Mouse (Mus musculus) ES-Bruce4 (cell line): ENCODE data around the gene Olfr1414. TPM values are rescaled to one million over a fixed set of nuclear protein-coding genes. Genes with fewer than 3 reads are reported as not detected.

Source experiments
- H3K27ac ChIP-seq: 2 replicates; pipeline ENCODE4 v1.5.1; 2012; ENCODE audit warnings: low read length, inconsistent platforms; ENCODE audit not compliant: insufficient read depth
- H3K27me3 ChIP-seq: 2 replicates; pipeline ENCODE4 v1.6.1; 2012; ENCODE audit warnings: mild to moderate bottlenecking, low read length, inconsistent platforms; ENCODE audit not compliant: control insufficient read depth, poor library complexity, insufficient read depth, severe bottlenecking
- H3K36me3 ChIP-seq: 2 replicates; pipeline ENCODE4 v1.6.1; 2012; ENCODE audit warnings: inconsistent platforms, mild to moderate bottlenecking, low read length, moderate library complexity; ENCODE audit not compliant: control insufficient read depth, poor library complexity, insufficient read depth, severe bottlenecking
- H3K4me1 ChIP-seq: one replicate; pipeline ENCODE4 v1.8.1; 2011; ENCODE audit warnings: low read length; ENCODE audit not compliant: control insufficient read depth, insufficient read depth
- H3K4me3 ChIP-seq: 2 replicates; pipeline ENCODE4 v1.5.1; 2011; ENCODE audit warnings: low read depth, mild to moderate bottlenecking, low read length
- H3K9ac ChIP-seq: 2 replicates; pipeline ENCODE4 v1.6.1; 2012; ENCODE audit warnings: low read depth, mild to moderate bottlenecking, inconsistent platforms; ENCODE audit not compliant: poor library complexity, severe bottlenecking
- H3K9me3 ChIP-seq: replicated peaks from 2 replicates; pipeline ENCODE4 v1.6.1; 2012; ENCODE audit warnings: mild to moderate bottlenecking, low read length, inconsistent platforms; ENCODE audit not compliant: control insufficient read depth, poor library complexity, insufficient read depth, severe bottlenecking
- CTCF ChIP-seq: IDR thresholded peaks from one replicate; pipeline ENCODE4 v1.8.1; 2011; ENCODE audit warnings: low read depth, low read length
- EP300 ChIP-seq: IDR thresholded peaks from 2 replicates; pipeline ENCODE4 v1.6.1; 2011; ENCODE audit warnings: low read depth, low read length; ENCODE audit not compliant: insufficient read depth
- POLR2A ChIP-seq: IDR thresholded peaks from one replicate; pipeline ENCODE4 v1.8.1; 2011; ENCODE audit warnings: low read length; ENCODE audit not compliant: insufficient read depth
- polyA plus RNA-seq: library from polyadenylated mRNA; stranded (reverse); fragments of >200 nt; gene quantifications from 2 replicates; pipeline ENCODE4 v1.2.4, GENCODE M21; 2011; ENCODE audit warnings: low read depth; ENCODE audit not compliant: missing spikeins, insufficient read depth, insufficient read length

Gene Olfr1414
- polyA plus RNA-seq, 1 experiment, result not detected

- Histone ChIP-seq H3K9me3 (no peaks in the 10 kb centered on the region), H3K27ac (no peak overlapping the region), H3K9ac (no peak overlapping the region), H3K27me3 (no peaks in the 10 kb centered on the region), H3K36me3 (peaks cover 29% of the 10 kb centered on the region), H3K4me3 (no peak overlapping the region), H3K4me1 (no peaks in the 10 kb centered on the region)
- TF ChIP-seq POLR2A (no peak), CTCF (no peak), EP300 (no peak)
These were observed 49.6 kb downstream of the Olfr1414 start for GRCm38 (mm10) chr1:92468891-92469290.

GRCm38 (mm10) chr1:92458416-92458815 is 60.0 kb downstream of the Olfr1414 start:
- Histone ChIP-seq H3K36me3 (peaks cover 33% of the 10 kb centered on the region), H3K27me3 (no peaks in the 10 kb centered on the region), H3K27ac (no peak overlapping the region), H3K9me3 (peaks cover 8% of the 10 kb centered on the region), H3K4me1 (no peaks in the 10 kb centered on the region), H3K9ac (no peak overlapping the region), H3K4me3 (no peak overlapping the region)
- TF ChIP-seq EP300 (no peak), CTCF (no peak), POLR2A (no peak)

GRCm38 (mm10) chr1:92457758-92458157 is 60.7 kb downstream of the Olfr1414 start:
- TF ChIP-seq POLR2A (no peak), CTCF (no peak), EP300 (no peak)
- Histone ChIP-seq H3K4me3 (no peak overlapping the region), H3K27me3 (no peaks in the 10 kb centered on the region), H3K9me3 (peaks cover 8% of the 10 kb centered on the region), H3K36me3 (peaks cover 33% of the 10 kb centered on the region), H3K9ac (no peak overlapping the region), H3K27ac (no peak overlapping the region), H3K4me1 (no peaks in the 10 kb centered on the region)

Other genes starting within 250 kb of the Olfr1414 start
- 187 and 210 TPM in 2 replicates for gene Ndufa10, start 44.8 kb downstream of the Olfr1414 start, polyA plus RNA-seq
- gene Olfr1416, start 33.5 kb downstream of the Olfr1414 start, polyA plus RNA-seq, result not detected in 2 replicates
- gene Olfr1415, start 22.6 kb downstream of the Olfr1414 start, polyA plus RNA-seq, result not detected in 2 replicates
- not detected in 2 replicates for gene Olfr1413, start 52.7 kb upstream of the Olfr1414 start, polyA plus RNA-seq
- gene Olfr1412, start 67.1 kb upstream of the Olfr1414 start, polyA plus RNA-seq, result not detected in 2 replicates
- gene Olfr1411, start 75.8 kb upstream of the Olfr1414 start, polyA plus RNA-seq, result not detected in 2 replicates
- not detected in 2 replicates for gene Olfr1410, start 87.1 kb upstream of the Olfr1414 start, polyA plus RNA-seq
- not detected in 2 replicates for gene Olfr12, start 99.1 kb upstream of the Olfr1414 start, polyA plus RNA-seq
- 107 and 119 TPM in 2 replicates for gene Cops9, start 123.3 kb upstream of the Olfr1414 start, polyA plus RNA-seq
- gene Otos, start 130.2 kb upstream of the Olfr1414 start, polyA plus RNA-seq, result not detected in 2 replicates